ENCODE assay signal across 10 mouse cellular contexts in the genomic region with DNA sequence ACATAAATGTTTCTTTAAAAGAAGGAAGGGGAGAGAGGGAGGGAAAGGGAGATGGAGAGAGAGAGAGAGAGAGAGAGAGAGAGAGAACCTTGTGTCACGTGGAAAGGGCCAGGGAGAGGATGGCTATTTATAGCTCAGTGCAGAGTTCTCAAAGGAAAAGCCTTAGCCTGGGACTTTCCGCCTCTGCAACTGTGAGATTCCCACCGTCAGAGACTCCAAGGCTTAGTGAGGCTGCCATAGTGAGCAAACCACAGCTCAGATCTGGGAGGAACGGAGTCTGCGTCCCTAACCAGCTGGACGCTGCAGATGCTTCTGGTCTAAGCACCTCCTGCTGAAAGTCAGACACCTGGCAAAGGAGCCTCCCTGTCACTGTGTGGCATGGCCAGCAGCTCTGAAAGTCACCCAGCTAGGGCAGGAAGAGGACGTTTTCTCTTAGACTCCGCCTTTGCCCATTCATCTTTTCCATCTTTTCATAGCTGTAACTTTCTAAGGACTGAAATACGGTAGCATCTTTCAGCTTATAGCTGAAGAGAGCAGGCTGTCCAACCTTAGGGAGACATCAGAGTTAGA. TPM values are rescaled to one million over a fixed set of nuclear protein-coding genes. Genes with fewer than 3 reads are reported as not detected.
DNase-seq lines count a peak whose midpoint lies in the region; ATAC-seq lines count a peak whose summit lies in the region.
"Had no signal": no experiment of that assay in that cellular context is flagged by ENCODE, and none has a peak within 500 bp of the region (broad histone marks: within the 10 kb centered on the region; RNA-seq: fewer than 3 reads in every experiment).

No protein-coding gene starts in this region.

- H3K36me3 ChIP-seq in hindbrain, embryonic 13.5 days = no peaks in the 10 kb centered on the region
- H3K36me3 ChIP-seq in hindbrain, embryonic 11.5 days (ENCODE audit: control insufficient read depth, insufficient read depth, low read length) = no peaks in the 10 kb centered on the region
- H3K36me3 ChIP-seq in forebrain, embryonic 16.5 days (ENCODE audit: control insufficient read depth, insufficient read depth) = no peaks in the 10 kb centered on the region
- H3K36me3 ChIP-seq in intestine, embryonic 15.5 days = no peaks in the 10 kb centered on the region

- no peaks in the 10 kb centered on the region for H3K27me3 ChIP-seq in hindbrain, embryonic 13.5 days
- H3K27me3 ChIP-seq in hindbrain, embryonic 11.5 days (ENCODE audit: control insufficient read depth, insufficient read depth, low read length) = no peaks in the 10 kb centered on the region
- no peaks in the 10 kb centered on the region for H3K27me3 ChIP-seq in forebrain, embryonic 16.5 days (replicated peaks; ENCODE audit: control insufficient read depth, insufficient read depth, low read length)
- no peaks in the 10 kb centered on the region for H3K27me3 ChIP-seq in intestine, embryonic 15.5 days (replicated peaks)

- WGBS in hindbrain, embryonic 13.5 days = 51% methylated on average over 9 of the region's 9 CpGs
- 54% methylated on average over 9 of the region's 9 CpGs for WGBS in hindbrain, embryonic 11.5 days
- WGBS in forebrain, embryonic 16.5 days = 49% methylated on average over 9 of the region's 9 CpGs
- WGBS in intestine, embryonic 15.5 days = 24% methylated on average over 9 of the region's 9 CpGs

- H3K27ac ChIP-seq in hindbrain, embryonic 13.5 days = peak overlapping the region; percentile 25
- H3K27ac ChIP-seq in hindbrain, embryonic 11.5 days (ENCODE audit: low read depth, low read length) = no peak overlapping the region
- H3K27ac ChIP-seq in forebrain, embryonic 16.5 days (ENCODE audit: low read length) = peak overlapping the region; percentile 23; the same call in 1 of the 2 replicates
- H3K27ac ChIP-seq in intestine, embryonic 15.5 days = peak overlapping the region; percentile 61

- no peak for ATAC-seq in hindbrain, embryonic 13.5 days (ENCODE audit: low FRiP score)
- ATAC-seq in hindbrain, embryonic 11.5 days (ENCODE audit: low FRiP score) = no peak
- ATAC-seq in forebrain, embryonic 16.5 days = no peak; the same call in 1 of the 2 replicates
- ATAC-seq in intestine, embryonic 15.5 days = peak; percentile 75

- peaks cover 5% of the 10 kb centered on the region; the same call in 1 of the 2 replicates for H3K9me3 ChIP-seq in hindbrain, embryonic 13.5 days
- H3K9me3 ChIP-seq in hindbrain, embryonic 11.5 days (ENCODE audit: control insufficient read depth, low read length) = no peaks in the 10 kb centered on the region
- peaks cover 6% of the 10 kb centered on the region for H3K9me3 ChIP-seq in forebrain, embryonic 16.5 days (ENCODE audit: control insufficient read depth, low read length)
- no peaks in the 10 kb centered on the region for H3K9me3 ChIP-seq in intestine, embryonic 15.5 days

- no peak overlapping the region for H3K4me3 ChIP-seq in hindbrain, embryonic 13.5 days
- H3K4me3 ChIP-seq in hindbrain, embryonic 11.5 days (ENCODE audit: low read depth, low read length) = no peak overlapping the region
- H3K4me3 ChIP-seq in forebrain, embryonic 16.5 days (replicated peaks; ENCODE audit: low read length) = no peak overlapping the region
- no peak overlapping the region for H3K4me3 ChIP-seq in intestine, embryonic 15.5 days (replicated peaks)
- H3K4me3 ChIP-seq: megakaryocyte, embryonic 14.5 days had no signal

- peaks cover 13% of the 10 kb centered on the region; the same call in 1 of the 2 replicates for H3K4me1 ChIP-seq in hindbrain, embryonic 13.5 days (replicated peaks)
- H3K4me1 ChIP-seq in hindbrain, embryonic 11.5 days (replicated peaks; ENCODE audit: control insufficient read depth, insufficient read depth, low read length) = no peaks in the 10 kb centered on the region
- H3K4me1 ChIP-seq in forebrain, embryonic 16.5 days (replicated peaks; ENCODE audit: control insufficient read depth, insufficient read depth, low read length) = peaks cover 7% of the 10 kb centered on the region; the same call in 1 of the 2 replicates
- H3K4me1 ChIP-seq in intestine, embryonic 15.5 days (replicated peaks) = peaks cover 4% of the 10 kb centered on the region; the same call in 1 of the 2 replicates

- no peak overlapping the region for H3K9ac ChIP-seq in hindbrain, embryonic 13.5 days
- no peak overlapping the region for H3K9ac ChIP-seq in hindbrain, embryonic 11.5 days (ENCODE audit: low read depth, low read length)
- no peak overlapping the region for H3K9ac ChIP-seq in forebrain, embryonic 16.5 days (replicated peaks; ENCODE audit: low read depth, low read length)
- H3K9ac ChIP-seq in intestine, embryonic 15.5 days = no peak overlapping the region

- H3K4me2 ChIP-seq in hindbrain, embryonic 13.5 days = no peak overlapping the region
- no peak overlapping the region for H3K4me2 ChIP-seq in hindbrain, embryonic 11.5 days (replicated peaks; ENCODE audit: low read depth, low read length)
- no peak overlapping the region for H3K4me2 ChIP-seq in forebrain, embryonic 16.5 days (ENCODE audit: low read length)
- H3K4me2 ChIP-seq in intestine, embryonic 15.5 days (replicated peaks) = peak overlapping the region; percentile 46

- no peak for DNase-seq in hindbrain, embryonic 11.5 days (ENCODE audit: low spot score)
- DNase-seq in NIH3T3 (ENCODE audit: low read depth) = peak; percentile 67
- no peak for DNase-seq in urinary bladder, postnatal 4 days (ENCODE audit: low spot score in 2 of 2)
- no peak for DNase-seq in embryo, embryonic 10 days (ENCODE audit: low spot score)
- DNase-seq in cerebellum, adult 8-10 months = no peak
- DNase-seq: right cerebral cortex, postnatal 25 days had no signal

RNA-seq across cellular contexts. Expression of a gene that starts 21.9 kb away (rescaled TPM):
- polyA plus RNA-seq in hindbrain, embryonic 13.5 days (2015; fragmentation: Nextera tagmentation; extraction: Ambion mirVana) = 2.1 and 2.5 TPM in 2 replicates
- 5.5 and 6.9 TPM in 2 replicates for polyA plus RNA-seq in hindbrain, embryonic 11.5 days (2014; fragmentation: Nextera tagmentation; extraction: Ambion mirVana)
- 2.1 and 2.2 TPM in 2 replicates for polyA plus RNA-seq in forebrain, embryonic 16.5 days (2015; fragmentation: Nextera tagmentation; extraction: Ambion mirVana)
- 4.8 and 5.0 TPM in 2 replicates for polyA plus RNA-seq in intestine, embryonic 15.5 days (2015; fragmentation: Nextera tagmentation; extraction: Ambion mirVana)

RNA-seq across cellular contexts. Expression of a gene that starts 51.2 kb away (rescaled TPM):
- polyA plus RNA-seq in hindbrain, embryonic 13.5 days (2015; fragmentation: Nextera tagmentation; extraction: Ambion mirVana) = 34.6 and 35.1 TPM in 2 replicates
- polyA plus RNA-seq in hindbrain, embryonic 11.5 days (2014; fragmentation: Nextera tagmentation; extraction: Ambion mirVana) = 46.8 and 55.4 TPM in 2 replicates
- polyA plus RNA-seq in forebrain, embryonic 16.5 days (2015; fragmentation: Nextera tagmentation; extraction: Ambion mirVana) = 30.0 and 34.0 TPM in 2 replicates
- polyA plus RNA-seq in intestine, embryonic 15.5 days (2015; fragmentation: Nextera tagmentation; extraction: Ambion mirVana) = 43.8 and 44.8 TPM in 2 replicates
